Mouse (Mus musculus) brown adipose tissue, adult 24 weeks (tissue): ENCODE measurements at regions not wholly inside any gene's neighbourhood (a gene's known extent, or its start where the extent isn't known, plus 50 kb on each side); places are given as distances from the start of the nearest gene placed in this dataset.

Experiments
- H3K27ac ChIP-seq: fragments of 200-500 bp; replicated peaks from 2 replicates; pipeline ENCODE4 v1.5.1; 2012; ENCODE audit warnings: low read depth, mild to moderate bottlenecking, low read length
- H3K4me1 ChIP-seq: fragments of 200-500 bp; 2 replicates; pipeline ENCODE4 v1.6.1; 2012; ENCODE audit warnings: low read length, mixed read lengths; ENCODE audit not compliant: control insufficient read depth, insufficient read depth, insufficient read length
- H3K4me3 ChIP-seq: fragments of 200-500 bp; 2 replicates; pipeline ENCODE4 v1.5.1; 2012; ENCODE audit warnings: low read depth, mild to moderate bottlenecking, low read length, moderate library complexity; ENCODE audit not compliant: insufficient read depth

GRCm38 (mm10) chr14:25392940-25393339 lies 66.0 kb upstream of the Zmiz1 start:
- no peak overlapping the region for H3K27ac ChIP-seq
- H3K4me1 ChIP-seq, result 0 out of 2 replicates have a peak, but pooled peaks cover 2% of the 10 kb centered on the region
- no peak overlapping the region for H3K4me3 ChIP-seq

- Histone ChIP-seq H3K4me1 (0 out of 2 replicates have a peak, but pooled peaks cover 2% of the 10 kb centered on the region), H3K4me3 (no peak overlapping the region), H3K27ac (no peak overlapping the region)
Observed at GRCm38 (mm10) chr14:25394931-25395330, 64.1 kb upstream of the Zmiz1 start.

GRCm38 (mm10) chr14:25396990-25397531 lies 61.9 kb upstream of the Zmiz1 start:
- Histone ChIP-seq H3K27ac (no peak overlapping the region), H3K4me3 (peak overlapping the region; percentile 33), H3K4me1 (peaks cover 5% of the 10 kb centered on the region; the same call in 1 of the 2 replicates)

- Histone ChIP-seq H3K4me1 (peaks cover 7% of the 10 kb centered on the region), H3K4me3 (no peak overlapping the region), H3K27ac (no peak overlapping the region)
Observed at GRCm38 (mm10) chr14:25397751-25398150, 61.2 kb upstream of the Zmiz1 start.

- Histone ChIP-seq H3K27ac (no peak overlapping the region), H3K4me3 (no peak overlapping the region), H3K4me1 (peaks cover 11% of the 10 kb centered on the region)
Observed at GRCm38 (mm10) chr14:25398745-25399144, 60.2 kb upstream of the Zmiz1 start.

- Histone ChIP-seq H3K27ac (no peak overlapping the region), H3K4me1 (peaks cover 11% of the 10 kb centered on the region), H3K4me3 (no peak overlapping the region)
Observed at GRCm38 (mm10) chr14:25399286-25399685, 59.7 kb upstream of the Zmiz1 start.

GRCm38 (mm10) chr14:25401104-25401963 lies 57.7 kb upstream of the Zmiz1 start:
- Histone ChIP-seq H3K27ac (peak overlapping the region; percentile 42), H3K4me3 (no peak overlapping the region), H3K4me1 (peaks cover 18% of the 10 kb centered on the region)

- peak overlapping the region; percentile 83 for H3K27ac ChIP-seq
- no peak overlapping the region for H3K4me3 ChIP-seq
- peaks cover 22% of the 10 kb centered on the region for H3K4me1 ChIP-seq
Observed at GRCm38 (mm10) chr14:25402409-25402808, 56.6 kb upstream of the Zmiz1 start.

- peaks cover 26% of the 10 kb centered on the region for H3K4me1 ChIP-seq
- no peak overlapping the region for H3K27ac ChIP-seq
- no peak overlapping the region for H3K4me3 ChIP-seq
Observed at GRCm38 (mm10) chr14:25405191-25405590, 53.8 kb upstream of the Zmiz1 start.

GRCm38 (mm10) chr14:25406059-25406458 lies 52.9 kb upstream of the Zmiz1 start:
- no peak overlapping the region for H3K27ac ChIP-seq
- H3K4me1 ChIP-seq, result peaks cover 25% of the 10 kb centered on the region
- H3K4me3 ChIP-seq, result no peak overlapping the region

- Histone ChIP-seq H3K27ac (no peak overlapping the region), H3K4me1 (peaks cover 23% of the 10 kb centered on the region), H3K4me3 (no peak overlapping the region)
Observed at GRCm38 (mm10) chr14:25406613-25407012, 52.4 kb upstream of the Zmiz1 start.

GRCm38 (mm10) chr14:25407111-25407510 lies 51.9 kb upstream of the Zmiz1 start:
- no peak overlapping the region for H3K27ac ChIP-seq
- H3K4me3 ChIP-seq, result no peak overlapping the region
- peaks cover 23% of the 10 kb centered on the region for H3K4me1 ChIP-seq
